Mouse (Mus musculus) cerebellum, postnatal 36 days (tissue): ENCODE measurements around the gene Dnase2a.

Experiments used
- DNase-seq, 2 experiments: peaks; one replicate each; pipeline ENCODE4 v3.0.0; 2021 to 2022; ENCODE audit warnings: mixed read lengths in 2 of 2

The Dnase2a gene

DNA sequence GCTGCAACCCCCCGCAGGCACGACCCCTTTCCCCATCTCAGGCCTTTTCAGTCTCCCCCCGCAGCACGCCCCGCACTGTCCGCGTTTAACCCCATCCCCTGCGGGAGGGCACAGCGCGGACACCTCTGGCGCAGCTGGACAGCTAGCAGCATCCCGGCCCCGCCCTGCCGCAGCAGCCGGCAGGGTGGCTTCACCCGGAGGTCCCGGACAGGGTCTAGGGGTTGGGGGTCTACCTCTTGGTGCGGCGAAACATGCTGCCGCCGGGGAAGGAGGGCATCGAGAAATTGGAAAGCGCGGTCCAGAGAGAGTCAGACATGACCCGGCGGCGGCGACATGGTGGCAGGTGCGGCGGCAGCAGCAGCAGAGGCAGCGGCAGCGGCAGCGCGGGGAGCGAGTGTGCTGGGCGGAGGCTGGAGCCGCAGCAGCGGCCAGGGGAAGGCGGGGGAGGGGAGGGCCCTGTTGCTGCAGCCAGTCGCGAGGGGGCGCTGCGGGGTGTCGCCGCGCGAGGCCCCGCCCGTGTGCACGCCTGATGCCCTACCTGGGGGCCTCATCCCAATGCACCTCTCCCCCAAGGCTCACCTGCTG lies 28.7 kb downstream of the Dnase2a start, which contains the start of gene Mast1:
TSS of gene Mast1 (minus strand) at position 398 of the 585 bp plus-strand sequence.
- peak; percentile 82 to 92 for DNase-seq

DNA sequence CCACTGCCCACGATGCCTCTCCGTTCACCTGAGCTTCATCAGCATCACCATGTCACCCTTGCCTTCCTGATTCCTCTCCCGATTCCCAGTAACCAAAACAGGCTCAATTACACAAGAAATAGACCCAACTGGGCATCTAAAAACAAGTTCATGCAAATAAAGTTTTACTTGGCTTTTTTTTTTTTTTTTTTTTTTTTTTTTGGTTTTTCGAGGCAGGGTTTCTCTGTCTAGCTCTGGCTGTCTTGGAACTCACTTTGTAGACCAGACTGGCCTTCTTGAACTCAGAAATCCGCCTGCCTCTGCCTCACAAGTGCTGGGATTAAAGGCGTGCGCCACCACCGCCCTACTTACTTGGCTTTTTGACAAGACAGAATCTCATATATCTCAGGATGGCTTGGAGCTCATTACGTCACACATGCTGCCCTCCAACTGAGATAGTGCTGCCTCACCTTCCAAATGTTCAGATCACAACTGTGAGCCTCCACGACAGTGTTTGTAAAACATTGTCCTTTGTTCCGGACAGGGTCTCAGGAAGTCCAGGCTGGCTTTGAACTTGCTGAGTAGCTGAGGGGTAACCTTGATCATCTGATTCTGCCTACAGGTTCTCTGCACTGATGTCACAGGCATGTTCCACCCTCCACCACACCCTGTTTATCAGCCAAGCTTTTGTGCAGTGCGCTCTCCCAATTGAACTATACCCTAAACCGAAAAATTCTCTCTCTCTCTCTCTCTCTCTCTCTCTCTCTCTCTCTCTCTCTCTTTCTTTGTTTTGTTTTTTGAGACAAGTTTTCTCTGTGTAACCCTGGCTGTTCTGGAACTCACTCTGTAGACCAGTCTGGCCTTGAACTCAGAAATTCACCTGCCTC lies 29.5 kb downstream of the Dnase2a start:
- no peak for DNase-seq

DNA sequence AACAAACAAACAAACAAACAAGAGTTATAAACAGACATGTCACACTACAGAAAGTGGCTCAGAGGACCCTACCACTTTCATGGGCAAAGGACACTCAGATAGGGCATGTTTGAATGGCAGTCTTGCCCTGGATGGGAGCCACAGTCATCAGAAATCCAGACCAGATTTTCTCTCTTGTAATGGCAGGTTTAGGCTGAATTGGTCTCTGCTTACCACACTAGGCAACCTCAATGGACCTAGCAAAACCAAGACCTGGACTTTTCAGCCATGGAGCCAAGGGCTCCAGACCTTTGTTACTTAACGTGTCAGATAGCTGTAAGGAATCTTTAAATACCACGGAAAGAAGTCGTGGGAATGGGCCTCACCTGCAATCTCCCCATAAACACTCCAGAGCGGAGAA lies 35.3 kb downstream of the Dnase2a start:
- DNase-seq: no peak

GRCm38 (mm10) chr8:84944478-84945160 lies 36.3 kb downstream of the Dnase2a start:
- DNase-seq: peak; percentile 76 to 84

- DNase-seq: peak; percentile 44 to 53
Measured at GRCm38 (mm10) chr8:84945235-84945632, 36.9 kb downstream of the Dnase2a start.

- peak; percentile 63 to 73 for DNase-seq
Measured at GRCm38 (mm10) chr8:84945633-84946527, 37.5 kb downstream of the Dnase2a start.

GRCm38 (mm10) chr8:84946528-84947240 lies 38.3 kb downstream of the Dnase2a start, which contains the start of gene Rtbdn:
Rtbdn (plus strand) TSS chr8:84946991.
- DNase-seq: peak; percentile 72 to 75

DNA sequence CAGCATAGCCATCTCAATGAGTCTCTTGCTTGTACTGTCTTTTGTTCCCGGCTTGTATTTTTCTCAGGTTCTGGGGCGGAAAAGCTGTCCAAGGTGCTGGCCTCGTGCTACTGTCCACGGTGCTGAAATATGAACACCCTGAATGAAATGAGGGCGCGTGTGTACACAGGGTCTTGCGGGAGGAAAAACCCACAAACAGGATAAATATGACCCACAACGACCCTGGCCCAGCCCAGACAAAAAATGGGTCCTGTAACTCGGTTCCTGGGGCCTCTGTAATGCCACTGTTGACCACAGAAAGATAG lies 38.8 kb downstream of the Dnase2a start:
- DNase-seq: no peak

DNA sequence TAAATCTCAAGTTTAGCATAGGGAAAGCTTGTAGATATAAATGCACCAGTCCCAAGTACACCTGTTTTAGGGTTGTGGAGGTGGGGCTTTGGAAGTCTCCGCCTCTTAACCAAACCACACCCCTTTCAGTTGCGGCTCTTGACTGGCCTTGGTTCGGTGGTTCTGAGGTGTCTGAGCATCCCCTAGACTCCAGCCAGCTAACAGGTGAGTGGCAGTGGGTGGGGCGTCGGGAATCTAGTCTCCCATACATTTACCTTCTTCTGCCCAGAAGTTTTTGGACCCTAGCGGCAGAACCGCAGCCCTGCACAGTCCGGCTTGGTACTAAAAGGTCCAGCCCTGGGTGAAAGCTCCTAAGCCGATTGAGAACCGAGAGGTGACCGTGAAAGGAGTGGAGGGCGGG lies 41.4 kb downstream of the Dnase2a start:
- no peak for DNase-seq

GRCm38 (mm10) chr8:84952612-84953255 lies 44.4 kb downstream of the Dnase2a start:
- DNase-seq: no peak

GRCm38 (mm10) chr8:84956768-84957167 lies 48.4 kb downstream of the Dnase2a start:
- DNase-seq: peak; percentile 80 to 88

DNA sequence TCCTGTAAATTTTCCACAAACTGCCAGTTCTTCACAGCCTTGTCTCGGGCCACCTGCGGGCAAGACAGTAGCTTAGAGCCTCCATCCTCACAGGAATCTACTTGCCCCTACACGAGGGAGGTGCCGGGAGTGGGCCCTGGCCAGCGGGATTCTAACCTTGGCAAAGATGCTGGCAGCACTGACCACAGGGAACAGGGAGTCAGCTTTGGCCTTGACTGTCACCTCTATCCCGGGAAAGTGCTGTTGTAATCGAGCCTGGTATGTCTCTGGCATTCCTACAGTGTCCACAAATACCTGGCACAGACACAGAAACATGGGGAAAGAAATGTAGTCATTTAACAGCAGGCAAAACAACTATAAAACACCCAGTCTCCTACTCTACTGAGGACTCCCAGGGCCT lies 51.5 kb downstream of the Dnase2a start:
- no peak for DNase-seq

GRCm38 (mm10) chr8:84963952-84964351 lies 55.6 kb downstream of the Dnase2a start:
- no peak for DNase-seq

DNA sequence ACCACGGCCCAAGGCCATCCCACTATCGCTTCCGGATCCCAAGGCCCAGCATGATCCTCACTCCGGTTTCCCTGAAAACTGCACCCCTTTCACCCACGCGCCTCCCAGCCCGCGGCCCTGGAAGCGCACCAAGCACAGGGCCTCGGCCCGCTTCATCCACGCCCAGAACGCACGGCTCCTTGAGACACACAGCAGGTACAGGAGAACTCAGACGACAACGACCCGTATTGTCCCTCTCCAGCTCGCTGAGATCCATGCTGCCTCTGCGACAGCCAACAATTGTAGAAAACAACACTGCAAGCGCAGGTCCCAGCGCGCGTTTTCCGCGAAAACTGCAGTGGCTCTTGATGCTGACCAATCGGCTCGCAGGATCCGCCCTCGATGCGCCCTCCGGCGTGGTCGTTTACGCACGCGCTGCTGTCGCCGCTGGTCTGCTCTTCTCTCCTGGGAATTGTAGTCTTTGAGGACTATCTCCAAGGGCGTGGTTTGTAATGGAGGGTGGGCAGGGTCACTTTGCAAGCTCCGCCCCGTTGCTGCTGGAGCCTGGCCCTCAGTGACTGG lies 57.5 kb downstream of the Dnase2a start:
- DNase-seq: peak; percentile 92 to 93

GRCm38 (mm10) chr8:84966603-84967002 lies 58.2 kb downstream of the Dnase2a start:
- DNase-seq: no peak

GRCm38 (mm10) chr8:84967532-84968304 lies 59.4 kb downstream of the Dnase2a start:
- DNase-seq: no peak

DNA sequence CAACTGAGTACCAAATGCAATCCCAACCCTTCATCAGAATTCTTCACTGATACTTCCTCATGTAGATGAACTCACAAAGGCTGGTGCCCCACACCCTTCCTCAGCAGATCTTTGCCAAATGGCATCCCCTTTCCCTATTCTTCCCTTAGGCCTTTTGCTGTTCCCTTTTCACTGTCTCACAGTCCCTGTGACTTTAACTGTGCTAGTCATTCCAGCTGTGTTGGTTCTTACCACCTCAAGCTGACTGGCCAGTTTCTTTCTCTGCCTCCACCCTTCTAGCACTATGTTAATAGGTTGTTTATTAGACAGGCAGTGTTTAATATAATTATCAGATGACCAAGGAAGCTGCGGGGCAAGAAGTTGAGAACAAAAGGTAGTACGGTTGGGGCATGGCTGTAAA lies 60.3 kb downstream of the Dnase2a start:
- no peak for DNase-seq

DNA sequence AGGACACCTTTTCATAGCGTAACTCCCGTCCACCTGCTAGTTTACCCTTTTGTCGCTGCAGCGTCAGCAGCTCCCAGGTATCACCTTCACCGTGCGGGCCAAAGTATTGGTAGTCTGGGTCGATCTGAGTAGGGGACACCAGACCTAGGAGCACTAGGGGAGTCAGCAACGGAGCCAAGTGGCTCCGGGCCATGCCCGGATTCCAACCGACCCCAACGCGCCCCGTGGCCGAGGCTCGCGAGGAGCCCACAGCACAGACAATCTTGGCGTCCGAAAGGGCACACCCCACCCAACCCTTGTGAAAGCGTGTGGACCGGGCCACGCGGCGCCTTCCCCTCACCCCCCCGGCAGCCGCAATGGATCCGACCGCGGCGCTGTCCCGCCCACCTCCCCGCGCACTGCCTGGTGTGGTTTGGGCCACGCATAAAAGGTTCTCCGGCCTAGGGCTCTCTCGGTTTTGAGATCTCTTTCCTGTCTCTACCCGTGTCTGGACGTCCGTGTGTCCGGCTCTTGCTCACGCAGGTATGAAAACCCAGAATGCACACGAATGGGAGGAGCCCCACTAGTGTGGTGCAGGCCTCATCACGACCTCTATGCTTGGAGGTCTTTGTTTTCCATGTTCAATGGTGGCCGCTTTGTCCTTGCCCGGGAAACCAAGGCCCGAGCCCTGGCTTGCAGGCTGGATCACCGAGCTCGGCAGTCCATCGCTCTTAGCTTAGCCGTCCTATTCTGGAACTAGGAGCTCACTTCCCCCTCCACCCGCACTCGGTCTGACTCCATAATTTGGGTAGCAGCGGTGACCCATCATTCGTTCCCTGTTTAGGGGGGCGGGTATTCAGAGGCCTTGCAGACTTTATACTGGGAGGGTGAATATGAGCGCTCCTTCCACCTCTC lies 61.1 kb downstream of the Dnase2a start, which contains the start of the genes Gm49661, Prdx2 and Rnaseh2a:
TSS of gene Gm49661 (minus strand) at position 193 of the 894 bp plus-strand sequence.
TSS of gene Prdx2 (plus strand) at position 347 of the 894 bp plus-strand sequence.
TSS of gene Rnaseh2a (minus strand) at position 527 of the 894 bp plus-strand sequence.
- peak; percentile 81 for DNase-seq
